Mouse (Mus musculus) thymus, postnatal 25 days (tissue): ENCODE data around the gene 6030408B16Rik.
"Not testable (repeated sequence)": the region's sequence is repeated elsewhere in the genome, so short reads cannot be mapped to it uniquely, and the experiment has no call there.

Experiments
- DNase-seq: peaks from one replicate; pipeline ENCODE4 v3.0.0; 2022

6030408B16Rik gene

GRCm38 (mm10) chr15:101322640-101323039, 29.6 kb downstream of the 6030408B16Rik start:
- no peak for DNase-seq

GRCm38 (mm10) chr15:101323511-101323910, 30.5 kb downstream of the 6030408B16Rik start:
- no peak for DNase-seq

- not testable (repeated sequence) for DNase-seq
These were observed 31.4 kb downstream of the 6030408B16Rik start for GRCm38 (mm10) chr15:101324409-101324808.

- DNase-seq, result no peak
These were observed 33.1 kb downstream of the 6030408B16Rik start for GRCm38 (mm10) chr15:101325991-101326534.

- peak; percentile 57 for DNase-seq
These were observed 34.3 kb downstream of the 6030408B16Rik start for GRCm38 (mm10) chr15:101327282-101327681.

GRCm38 (mm10) chr15:101328876-101329563, 36.0 kb downstream of the 6030408B16Rik start:
- no peak for DNase-seq

GRCm38 (mm10) chr15:101329564-101329892, 36.5 kb downstream of the 6030408B16Rik start:
- DNase-seq, result no peak

- DNase-seq, result no peak
These were observed 38.1 kb downstream of the 6030408B16Rik start for GRCm38 (mm10) chr15:101331090-101331489.

- DNase-seq, result no peak
These were observed 39.4 kb downstream of the 6030408B16Rik start for GRCm38 (mm10) chr15:101332370-101332769.

GRCm38 (mm10) chr15:101333165-101333564, 40.2 kb downstream of the 6030408B16Rik start:
- no peak for DNase-seq

- no peak for DNase-seq
These were observed 40.6 kb downstream of the 6030408B16Rik start for GRCm38 (mm10) chr15:101333648-101334047.

GRCm38 (mm10) chr15:101336474-101337174, 43.6 kb downstream of the 6030408B16Rik start:
- DNase-seq, result no peak

- no peak for DNase-seq
These were observed 45.3 kb downstream of the 6030408B16Rik start for GRCm38 (mm10) chr15:101338359-101338758.

GRCm38 (mm10) chr15:101339537-101339936, 46.5 kb downstream of the 6030408B16Rik start:
- peak; percentile 81 for DNase-seq

- DNase-seq, result no peak
These were observed 48.9 kb downstream of the 6030408B16Rik start for GRCm38 (mm10) chr15:101341797-101342515.
